Mouse (Mus musculus) embryonic facial prominence, embryonic 11.5 days (tissue): ENCODE results near the gene Kyat1. TPM values are rescaled to one million over a fixed set of nuclear protein-coding genes. Genes with fewer than 3 reads are reported as not detected.
"Not testable (repeated sequence)": the region's sequence is repeated elsewhere in the genome, so short reads cannot be mapped to it uniquely, and the experiment has no call there.

ENCODE experiments used
- ATAC-seq: fragments of 200-750 bp; cut with Nextera tagmentation; replicated peaks from 2 replicates; pipeline ENCODE4 v1.8.0; 2017; ENCODE audit warnings: low read depth; ENCODE audit not compliant: insufficient number of reproducible peaks, low FRiP score, low TSS enrichment
- DNase-seq: peaks from one replicate; pipeline ENCODE4 v3.0.0-alpha.2; 2015; ENCODE audit warnings: low spot score
- H3K27ac ChIP-seq: fragments of 300-500 bp; sonication (generic); replicated peaks from 2 replicates; pipeline ENCODE4 v1.5.1; 2014; ENCODE audit warnings: mild to moderate bottlenecking, low read depth, low read length, control low read depth
- H3K27me3 ChIP-seq: fragments of 300-500 bp; sonication (generic); 2 replicates; pipeline ENCODE4 v1.6.1; 2014; ENCODE audit warnings: mild to moderate bottlenecking, low read length, moderate library complexity, mixed read lengths; ENCODE audit not compliant: control insufficient read depth, insufficient read depth
- H3K36me3 ChIP-seq: fragments of 300-500 bp; sonication (generic); replicated peaks from 2 replicates; pipeline ENCODE4 v1.6.1; 2014; ENCODE audit warnings: low read depth, mild to moderate bottlenecking, low read length, moderate library complexity, mixed read lengths; ENCODE audit not compliant: control insufficient read depth, insufficient read depth
- H3K4me1 ChIP-seq: fragments of 300-500 bp; sonication (generic); 2 replicates; pipeline ENCODE4 v1.6.1; 2014; ENCODE audit warnings: low read length, mixed read lengths; ENCODE audit not compliant: control insufficient read depth, insufficient read depth
- H3K4me2 ChIP-seq: fragments of 300-500 bp; sonication (generic); 2 replicates; pipeline ENCODE4 v1.6.1; 2014; ENCODE audit warnings: low read depth, mild to moderate bottlenecking, control low read depth, low read length, moderate library complexity
- H3K4me3 ChIP-seq: fragments of 300-500 bp; sonication (generic); 2 replicates; pipeline ENCODE4 v1.5.1; 2014; ENCODE audit warnings: low read depth, low read length, control low read depth
- H3K9ac ChIP-seq: fragments of 300-500 bp; sonication (generic); replicated peaks from 2 replicates; pipeline ENCODE4 v1.6.1; 2014; ENCODE audit warnings: mild to moderate bottlenecking, control low read depth, low read length
- H3K9me3 ChIP-seq: fragments of 300-500 bp; sonication (generic); replicated peaks from 2 replicates; pipeline ENCODE4 v1.6.1; 2016; ENCODE audit warnings: mild to moderate bottlenecking, low read length, inconsistent platforms, mixed read lengths; ENCODE audit not compliant: control insufficient read depth
- WGBS: fragments of 180-500 bp; shearing (Covaris S2); extraction: QIAGEN DNeasy Blood & Tissue Kit; methylation state at CpG from one replicate; pipeline ENCODE4 v1.1.7; 2014; 5-methylcytosine and 5-hydroxymethylcytosine counted together
- polyA plus RNA-seq: library from polyadenylated mRNA; unstranded; fragments of >200 nt; fragmentation: Nextera tagmentation; extraction: Ambion mirVana; gene quantifications from 2 replicates; pipeline ENCODE4 v1.2.1, GENCODE M21; 2014

The Kyat1 gene
- polyA plus RNA-seq, 1 experiment from 2014 or later: 6.7 TPM

DNA sequence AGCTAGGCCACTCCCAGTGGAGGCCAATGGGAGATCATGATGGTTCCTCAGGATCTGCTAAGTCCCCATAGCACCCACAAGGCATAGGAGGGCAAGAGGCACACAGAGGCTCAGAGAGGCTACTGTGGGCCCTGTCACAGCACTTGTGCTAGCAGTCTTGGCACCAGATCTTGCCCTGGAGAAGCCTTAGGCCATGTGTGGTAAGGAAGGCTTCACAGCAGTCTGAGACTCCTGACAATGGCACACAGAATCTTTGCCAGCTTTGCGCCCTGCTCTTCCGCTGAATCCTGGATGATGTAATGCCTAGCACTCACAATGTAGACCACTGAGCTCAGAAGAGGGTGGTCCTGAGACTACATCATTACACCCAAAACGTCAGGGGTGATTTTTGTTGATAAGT, 11.0 kb downstream of the Kyat1 start:
- DNase-seq (no peak), ATAC-seq (no peak)
- no peak overlapping the region for H3K27ac ChIP-seq
- no peaks in the 10 kb centered on the region for H3K9me3 ChIP-seq
- H3K4me2 ChIP-seq: no peak overlapping the region
- H3K9ac ChIP-seq: no peak overlapping the region
- 87% methylated on average over 3 of the region's 3 CpGs for WGBS
- H3K4me1 ChIP-seq: no peaks in the 10 kb centered on the region
- H3K4me3 ChIP-seq: no peak overlapping the region
- no peaks in the 10 kb centered on the region for H3K27me3 ChIP-seq
- no peaks in the 10 kb centered on the region for H3K36me3 ChIP-seq

DNA sequence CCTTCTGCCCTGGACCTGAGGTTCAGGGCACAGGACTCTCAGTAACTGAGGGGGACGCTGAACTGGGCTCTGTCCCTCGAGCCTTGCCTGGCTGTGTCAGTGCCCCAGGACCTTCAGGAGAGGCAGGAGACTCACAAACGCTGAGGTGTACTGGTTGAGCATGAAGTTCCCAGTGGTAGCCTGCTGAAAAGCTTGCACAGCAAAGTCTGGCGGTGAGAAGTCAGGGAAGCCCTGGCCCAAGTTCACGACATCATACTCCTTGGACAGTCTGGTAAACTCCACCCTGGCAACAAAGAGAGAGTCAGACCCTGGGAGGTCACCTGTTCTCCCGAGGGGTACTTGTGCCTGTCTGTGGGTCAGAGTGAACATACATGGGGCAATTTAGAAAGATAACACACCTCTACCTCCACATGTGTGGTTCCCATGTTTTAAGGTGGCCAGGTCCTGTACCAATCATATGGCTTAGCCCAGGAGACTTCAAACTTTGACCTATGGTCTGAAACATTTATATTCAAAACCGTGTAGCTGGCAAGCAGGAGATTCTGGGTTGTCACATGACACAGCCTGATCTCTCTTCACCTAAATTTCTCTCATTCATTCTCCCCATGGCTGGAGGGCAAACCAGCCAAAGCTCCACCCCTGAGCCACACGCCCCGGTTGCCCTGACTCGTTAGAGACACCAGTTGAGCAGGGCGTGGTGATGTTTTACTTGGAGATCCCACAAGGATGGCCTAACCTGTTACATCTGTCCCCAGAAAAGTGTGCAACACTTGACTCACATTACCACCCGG, 13.7 kb downstream of the Kyat1 start:
- Histone ChIP-seq H3K9ac (no peak overlapping the region), H3K27ac (no peak overlapping the region), H3K4me2 (no peak overlapping the region), H3K36me3 (no peaks in the 10 kb centered on the region), H3K9me3 (no peaks in the 10 kb centered on the region), H3K27me3 (no peaks in the 10 kb centered on the region), H3K4me3 (no peak overlapping the region), H3K4me1 (no peaks in the 10 kb centered on the region)
- DNase-seq: no peak
- 83% methylated on average over 12 of the region's 12 CpGs for WGBS
- no peak for ATAC-seq

- H3K27me3 ChIP-seq: no peaks in the 10 kb centered on the region
- H3K36me3 ChIP-seq: no peaks in the 10 kb centered on the region
- no peak overlapping the region for H3K4me3 ChIP-seq
- no peak overlapping the region for H3K27ac ChIP-seq
- ATAC-seq (no peak), DNase-seq (no peak)
- no peaks in the 10 kb centered on the region for H3K9me3 ChIP-seq
- WGBS: 87% methylated on average over 3 of the region's 3 CpGs
- H3K4me2 ChIP-seq: no peak overlapping the region
- no peak overlapping the region for H3K9ac ChIP-seq
- no peaks in the 10 kb centered on the region for H3K4me1 ChIP-seq
Measured at GRCm38 (mm10) chr2:30185681-30186080, 20.0 kb downstream of the Kyat1 start.

GRCm38 (mm10) chr2:30185276-30185675, 20.4 kb downstream of the Kyat1 start:
- no peaks in the 10 kb centered on the region for H3K4me1 ChIP-seq
- WGBS: 87% methylated on average over 6 of the region's 6 CpGs
- H3K9ac ChIP-seq: no peak overlapping the region
- H3K9me3 ChIP-seq: no peaks in the 10 kb centered on the region
- DNase-seq (no peak), ATAC-seq (no peak)
- no peak overlapping the region for H3K4me3 ChIP-seq
- H3K27me3 ChIP-seq: no peaks in the 10 kb centered on the region
- H3K4me2 ChIP-seq: no peak overlapping the region
- H3K27ac ChIP-seq: no peak overlapping the region
- no peaks in the 10 kb centered on the region for H3K36me3 ChIP-seq

- DNase-seq (no peak), ATAC-seq (no peak)
- 70% methylated on average over 3 of the region's 3 CpGs for WGBS
- no peak overlapping the region for H3K4me2 ChIP-seq
- H3K27me3 ChIP-seq: no peaks in the 10 kb centered on the region
- H3K27ac ChIP-seq: no peak overlapping the region
- no peaks in the 10 kb centered on the region for H3K36me3 ChIP-seq
- no peak overlapping the region for H3K9ac ChIP-seq
- H3K4me3 ChIP-seq: no peak overlapping the region
- H3K4me1 ChIP-seq: no peaks in the 10 kb centered on the region
- H3K9me3 ChIP-seq: no peaks in the 10 kb centered on the region
Measured at GRCm38 (mm10) chr2:30183721-30184120, 21.9 kb downstream of the Kyat1 start.

DNA sequence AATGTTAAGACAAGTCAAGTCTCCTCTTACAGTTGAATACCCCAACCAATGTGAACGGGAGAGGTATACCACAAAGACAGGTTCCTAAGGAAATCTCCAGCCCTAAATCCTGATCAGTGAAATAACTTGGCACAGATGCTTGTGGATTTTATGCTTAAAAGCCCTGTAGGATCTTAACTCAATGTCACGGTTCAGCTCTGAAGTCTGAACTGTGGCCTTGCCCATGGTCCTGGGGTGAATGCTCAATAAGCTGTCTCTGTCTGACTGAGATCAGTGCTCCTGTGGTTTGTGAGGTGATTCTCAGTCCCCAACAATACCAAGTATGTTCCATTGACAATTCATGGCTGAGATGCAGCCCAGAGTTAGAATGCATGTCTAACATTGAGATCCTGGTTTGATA, 23.2 kb downstream of the Kyat1 start:
- ATAC-seq: no peak
- Histone ChIP-seq H3K4me2 (no peak overlapping the region), H3K4me1 (peaks cover 2% of the 10 kb centered on the region), H3K36me3 (no peaks in the 10 kb centered on the region), H3K27ac (no peak overlapping the region), H3K9me3 (no peaks in the 10 kb centered on the region), H3K27me3 (no peaks in the 10 kb centered on the region), H3K9ac (no peak overlapping the region), H3K4me3 (no peak overlapping the region)
- 87% methylated on average over 2 of the region's 2 CpGs for WGBS
- DNase-seq: no peak

GRCm38 (mm10) chr2:30178711-30179110, 26.9 kb downstream of the Kyat1 start:
- WGBS: 68% methylated on average over 7 of the region's 7 CpGs
- H3K9me3 ChIP-seq, H3K27me3 ChIP-seq, ATAC-seq, H3K9ac ChIP-seq, H3K4me1 ChIP-seq, H3K4me3 ChIP-seq, DNase-seq, H3K36me3 ChIP-seq, H3K4me2 ChIP-seq, H3K27ac ChIP-seq: not testable (repeated sequence)

DNA sequence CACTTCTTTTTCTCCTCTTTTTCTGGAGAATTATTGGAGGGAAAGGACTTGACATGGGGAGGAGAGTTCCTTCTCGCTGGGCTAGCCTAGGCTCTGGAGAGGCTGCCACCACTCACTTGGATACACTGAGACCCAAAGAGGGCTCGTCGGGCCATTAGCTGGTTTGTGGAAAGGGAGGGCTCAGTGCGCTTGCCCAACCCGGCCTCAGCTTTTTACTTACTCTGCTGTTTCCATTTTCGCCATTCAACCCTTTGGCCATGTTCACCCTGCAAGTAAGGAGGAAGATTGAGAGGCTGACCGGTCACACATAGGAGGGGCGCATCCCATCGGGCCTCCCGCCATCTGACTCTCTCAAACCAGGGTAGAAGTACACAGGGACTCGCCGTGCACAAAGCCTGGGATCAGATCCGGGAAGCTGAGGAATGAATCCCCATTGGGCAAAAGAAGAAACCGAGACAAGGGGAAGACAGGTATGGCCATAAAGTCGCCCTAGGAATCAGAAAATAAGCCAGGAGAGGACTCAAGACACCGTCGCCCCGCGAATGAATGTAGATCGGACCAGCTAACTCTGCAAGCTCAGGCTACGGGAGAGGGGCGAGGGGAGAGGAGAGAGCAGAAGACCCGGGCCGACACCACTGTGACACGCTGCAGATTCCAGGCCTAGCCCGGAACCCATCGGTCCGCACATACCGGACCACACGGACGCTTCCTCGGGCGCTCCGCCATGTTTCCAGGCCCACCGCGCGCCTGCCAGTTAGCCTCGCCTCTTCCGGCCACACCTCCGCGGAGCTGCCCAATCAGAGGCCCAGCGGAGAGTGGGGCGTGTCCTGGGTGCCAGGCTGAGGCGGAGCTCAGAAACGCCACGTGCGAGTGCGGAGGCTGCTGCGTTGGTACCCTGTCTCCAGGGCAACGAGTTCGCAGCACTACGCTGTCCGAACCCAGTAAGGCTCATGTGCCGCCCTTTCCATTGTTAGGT, 27.7 kb downstream of the Kyat1 start, which contains the start of gene Spout1:
TSS of gene Spout1 (minus strand) at position 760 of the 976 bp plus-strand sequence.
- WGBS: 2% methylated on average over 54 of the region's 54 CpGs
- H3K27ac ChIP-seq: 0 out of 2 replicates have a peak within 1 kb of the TSS, but pooled peaks have one; percentile 10

More for the DNA sequence above, 27.7 kb downstream of the Kyat1 start, which contains the start of gene Spout1:
- Histone ChIP-seq H3K27me3 (no peaks in the 10 kb centered on the region), H3K9me3 (no peaks in the 10 kb centered on the region), H3K4me2 (peak within 1 kb of the TSS; percentile 53), H3K4me3 (peak within 1 kb of the TSS; percentile 73), H3K36me3 (peaks cover 10% of the 10 kb centered on the region), H3K4me1 (peaks cover 6% of the 10 kb centered on the region), H3K9ac (peak within 1 kb of the TSS; percentile 78)
- ATAC-seq (peak; percentile 96), DNase-seq (peak; percentile 97)
